Mouse (Mus musculus): ENCODE measurements around the gene Thsd4. TPM values are rescaled to one million over a fixed set of nuclear protein-coding genes. Genes with fewer than 3 reads are reported as not detected.

The Thsd4 gene
- polyA plus RNA-seq, 1 experiment from 2014 or later = 11.8 TPM

- Histone ChIP-seq H3K27ac (replicated peaks; ENCODE audit: low read depth, low read length) (no peak overlapping the region), H3K9me3 (ENCODE audit: control insufficient read depth, low read length) (no peaks in the 10 kb centered on the region), H3K27me3 (ENCODE audit: control insufficient read depth, insufficient read depth, low read length) (no peaks in the 10 kb centered on the region), H3K36me3 (ENCODE audit: control insufficient read depth, insufficient read depth, low read length) (no peaks in the 10 kb centered on the region), H3K4me2 (ENCODE audit: low read depth, severe bottlenecking) (no peak overlapping the region), H3K4me3 (ENCODE audit: low read depth, low read length) (no peak overlapping the region), H3K4me1 (ENCODE audit: control insufficient read depth, insufficient read depth, low read length) (peaks cover 14% of the 10 kb centered on the region), H3K9ac (ENCODE audit: low read length) (no peak overlapping the region)
- ATAC-seq (ENCODE audit: insufficient number of reproducible peaks, low FRiP score, low TSS enrichment, low read depth) (no peak), DNase-seq (ENCODE audit: low spot score) (no peak)
- WGBS = 42% methylated on average over 4 of the region's 4 CpGs
Observed at GRCm38 (mm10) chr9:60414076-60414755, 107.6 kb downstream of the Thsd4 start.

GRCm38 (mm10) chr9:60410872-60411635 lies 110.8 kb downstream of the Thsd4 start:
- no peak overlapping the region for H3K4me3 ChIP-seq (ENCODE audit: low read depth, low read length)
- no peaks in the 10 kb centered on the region for H3K36me3 ChIP-seq (ENCODE audit: control insufficient read depth, insufficient read depth, low read length)
- no peak overlapping the region for H3K9ac ChIP-seq (ENCODE audit: low read length)
- H3K4me2 ChIP-seq (ENCODE audit: low read depth, severe bottlenecking) = no peak overlapping the region
- ATAC-seq (ENCODE audit: insufficient number of reproducible peaks, low FRiP score, low TSS enrichment, low read depth) (no peak), DNase-seq (ENCODE audit: low spot score) (no peak)
- H3K27me3 ChIP-seq (ENCODE audit: control insufficient read depth, insufficient read depth, low read length) = no peaks in the 10 kb centered on the region
- peaks cover 24% of the 10 kb centered on the region for H3K4me1 ChIP-seq (ENCODE audit: control insufficient read depth, insufficient read depth, low read length)
- H3K9me3 ChIP-seq (ENCODE audit: control insufficient read depth, low read length) = no peaks in the 10 kb centered on the region
- WGBS = 74% methylated on average over 17 of the region's 17 CpGs
- H3K27ac ChIP-seq (replicated peaks; ENCODE audit: low read depth, low read length) = no peak overlapping the region

- 10% methylated on average over 1 of the region's 1 CpGs for WGBS
- H3K4me1 ChIP-seq (ENCODE audit: control insufficient read depth, insufficient read depth, low read length) = peaks cover 16% of the 10 kb centered on the region
Observed at GRCm38 (mm10) chr9:60407374-60407773, 114.5 kb downstream of the Thsd4 start.

GRCm38 (mm10) chr9:60405777-60406176 lies 116.1 kb downstream of the Thsd4 start:
- ATAC-seq (ENCODE audit: insufficient number of reproducible peaks, low FRiP score, low TSS enrichment, low read depth) = no peak
- Histone ChIP-seq H3K4me2 (ENCODE audit: low read depth, severe bottlenecking) (no peak overlapping the region), H3K36me3 (ENCODE audit: control insufficient read depth, insufficient read depth, low read length) (no peaks in the 10 kb centered on the region), H3K9me3 (ENCODE audit: control insufficient read depth, low read length) (no peaks in the 10 kb centered on the region), H3K4me3 (ENCODE audit: low read depth, low read length) (no peak overlapping the region), H3K4me1 (ENCODE audit: control insufficient read depth, insufficient read depth, low read length) (peaks cover 16% of the 10 kb centered on the region), H3K9ac (ENCODE audit: low read length) (no peak overlapping the region), H3K27ac (replicated peaks; ENCODE audit: low read depth, low read length) (no peak overlapping the region), H3K27me3 (ENCODE audit: control insufficient read depth, insufficient read depth, low read length) (no peaks in the 10 kb centered on the region)
- DNase-seq (ENCODE audit: low spot score) = no peak
- 12% methylated on average over 7 of the region's 7 CpGs for WGBS

More at GRCm38 (mm10) chr9:60407374-60407773, 114.5 kb downstream of the Thsd4 start:
- H3K9me3 ChIP-seq (ENCODE audit: control insufficient read depth, low read length) = no peaks in the 10 kb centered on the region
- no peak overlapping the region for H3K27ac ChIP-seq (replicated peaks; ENCODE audit: low read depth, low read length)
- peak; percentile 68 for ATAC-seq (ENCODE audit: insufficient number of reproducible peaks, low FRiP score, low TSS enrichment, low read depth)
- H3K4me2 ChIP-seq (ENCODE audit: low read depth, severe bottlenecking) = no peak overlapping the region
- H3K4me3 ChIP-seq (ENCODE audit: low read depth, low read length) = no peak overlapping the region
- peak; percentile 62 for DNase-seq (ENCODE audit: low spot score)
- no peak overlapping the region for H3K9ac ChIP-seq (ENCODE audit: low read length)
- no peaks in the 10 kb centered on the region for H3K27me3 ChIP-seq (ENCODE audit: control insufficient read depth, insufficient read depth, low read length)
- H3K36me3 ChIP-seq (ENCODE audit: control insufficient read depth, insufficient read depth, low read length) = no peaks in the 10 kb centered on the region

GRCm38 (mm10) chr9:60402681-60403080 lies 119.2 kb downstream of the Thsd4 start:
- Histone ChIP-seq H3K4me2 (ENCODE audit: low read depth, severe bottlenecking) (no peak overlapping the region), H3K4me3 (ENCODE audit: low read depth, low read length) (no peak overlapping the region), H3K27ac (replicated peaks; ENCODE audit: low read depth, low read length) (no peak overlapping the region), H3K27me3 (ENCODE audit: control insufficient read depth, insufficient read depth, low read length) (no peaks in the 10 kb centered on the region), H3K9ac (ENCODE audit: low read length) (no peak overlapping the region), H3K9me3 (ENCODE audit: control insufficient read depth, low read length) (no peaks in the 10 kb centered on the region), H3K4me1 (ENCODE audit: control insufficient read depth, insufficient read depth, low read length) (peaks cover 16% of the 10 kb centered on the region), H3K36me3 (ENCODE audit: control insufficient read depth, insufficient read depth, low read length) (no peaks in the 10 kb centered on the region)
- ATAC-seq (ENCODE audit: insufficient number of reproducible peaks, low FRiP score, low TSS enrichment, low read depth) (no peak), DNase-seq (ENCODE audit: low spot score) (no peak)
- WGBS = 95% methylated on average over 6 of the region's 6 CpGs

GRCm38 (mm10) chr9:60400001-60400400 lies 121.8 kb downstream of the Thsd4 start:
- DNase-seq (ENCODE audit: low spot score) (no peak), ATAC-seq (ENCODE audit: insufficient number of reproducible peaks, low FRiP score, low TSS enrichment, low read depth) (no peak)
- Histone ChIP-seq H3K4me1 (ENCODE audit: control insufficient read depth, insufficient read depth, low read length) (peaks cover 8% of the 10 kb centered on the region; the same call in 1 of the 2 replicates), H3K4me2 (ENCODE audit: low read depth, severe bottlenecking) (no peak overlapping the region), H3K9ac (ENCODE audit: low read length) (no peak overlapping the region), H3K36me3 (ENCODE audit: control insufficient read depth, insufficient read depth, low read length) (no peaks in the 10 kb centered on the region), H3K27me3 (ENCODE audit: control insufficient read depth, insufficient read depth, low read length) (no peaks in the 10 kb centered on the region), H3K9me3 (ENCODE audit: control insufficient read depth, low read length) (no peaks in the 10 kb centered on the region), H3K27ac (replicated peaks; ENCODE audit: low read depth, low read length) (no peak overlapping the region), H3K4me3 (ENCODE audit: low read depth, low read length) (no peak overlapping the region)
- 92% methylated on average over 8 of the region's 8 CpGs for WGBS

- Histone ChIP-seq H3K9ac (ENCODE audit: low read length) (no peak overlapping the region), H3K27ac (replicated peaks; ENCODE audit: low read depth, low read length) (no peak overlapping the region), H3K27me3 (ENCODE audit: control insufficient read depth, insufficient read depth, low read length) (no peaks in the 10 kb centered on the region), H3K4me2 (ENCODE audit: low read depth, severe bottlenecking) (no peak overlapping the region), H3K4me1 (ENCODE audit: control insufficient read depth, insufficient read depth, low read length) (peaks cover 6% of the 10 kb centered on the region; the same call in 1 of the 2 replicates), H3K4me3 (ENCODE audit: low read depth, low read length) (no peak overlapping the region), H3K9me3 (ENCODE audit: control insufficient read depth, low read length) (no peaks in the 10 kb centered on the region), H3K36me3 (ENCODE audit: control insufficient read depth, insufficient read depth, low read length) (no peaks in the 10 kb centered on the region)
- ATAC-seq (ENCODE audit: insufficient number of reproducible peaks, low FRiP score, low TSS enrichment, low read depth) (no peak), DNase-seq (ENCODE audit: low spot score) (no peak)
- WGBS = 47% methylated on average over 2 of the region's 2 CpGs
Observed at GRCm38 (mm10) chr9:60398073-60398472, 123.8 kb downstream of the Thsd4 start.

GRCm38 (mm10) chr9:60396096-60396495 lies 125.8 kb downstream of the Thsd4 start:
- H3K4me1 ChIP-seq (ENCODE audit: control insufficient read depth, insufficient read depth, low read length) = peaks cover 6% of the 10 kb centered on the region; the same call in 1 of the 2 replicates
- H3K4me3 ChIP-seq (ENCODE audit: low read depth, low read length) = no peak overlapping the region
- H3K9ac ChIP-seq (ENCODE audit: low read length) = no peak overlapping the region
- no peaks in the 10 kb centered on the region for H3K9me3 ChIP-seq (ENCODE audit: control insufficient read depth, low read length)
- 56% methylated on average over 3 of the region's 3 CpGs for WGBS
- ATAC-seq (ENCODE audit: insufficient number of reproducible peaks, low FRiP score, low TSS enrichment, low read depth) (no peak), DNase-seq (ENCODE audit: low spot score) (no peak)
- H3K4me2 ChIP-seq (ENCODE audit: low read depth, severe bottlenecking) = no peak overlapping the region
- no peaks in the 10 kb centered on the region for H3K27me3 ChIP-seq (ENCODE audit: control insufficient read depth, insufficient read depth, low read length)
- H3K36me3 ChIP-seq (ENCODE audit: control insufficient read depth, insufficient read depth, low read length) = no peaks in the 10 kb centered on the region
- H3K27ac ChIP-seq (replicated peaks; ENCODE audit: low read depth, low read length) = no peak overlapping the region
